Mouse (Mus musculus) heart, adult 18-20 months (tissue): ENCODE results near the gene Arih2. TPM values are rescaled to one million over a fixed set of nuclear protein-coding genes. Genes with fewer than 3 reads are reported as not detected.
A peak's percentile ranks its signal among the peaks of the same experiment; 100 is the strongest.
"Not testable (repeated sequence)": the region's sequence is repeated elsewhere in the genome, so short reads cannot be mapped to it uniquely, and the experiment has no call there.

Experiments used
- DNase-seq, 2 experiments: peaks; one replicate each; pipeline ENCODE4 v3.0.0; 2021 to 2022; ENCODE audit warnings: mixed read lengths in 1 of 2
- long read RNA-seq, 2 experiments: library from polyadenylated mRNA; stranded (forward); transcript quantifications; one replicate each; pipeline ENCODE4 v2.0.0; 2021
- total RNA-seq, 2 experiments: library from RNA; stranded (reverse); gene quantifications; 2 replicates each; pipeline ENCODE4 v1.2.3; 2021

Gene Arih2
- total RNA-seq, result 10 to 100 TPM; 40.6 to 42.7 TPM
- long read RNA-seq, experiment 1, transcript Arih2-201 (16 exons, 3,924 nt), result major isoform, 5 of 19 reads
- long read RNA-seq, experiment 1, transcript Arih2-208 (1 exons, 3,664 nt), result major isoform, 5 of 19 reads
- long read RNA-seq, experiment 1, partial matches to known transcripts, result 2 of 19 reads
- long read RNA-seq, experiment 1, other reads (novel, unspliced or antisense), result 7 of 19 reads
- long read RNA-seq, experiment 2, transcript Arih2-201 (16 exons, 3,924 nt), result major isoform, 6 of 15 reads
- long read RNA-seq, experiment 2, partial matches to known transcripts, result 2 of 15 reads
- long read RNA-seq, experiment 2, other reads (novel, unspliced or antisense), result 5 of 15 reads

DNA sequence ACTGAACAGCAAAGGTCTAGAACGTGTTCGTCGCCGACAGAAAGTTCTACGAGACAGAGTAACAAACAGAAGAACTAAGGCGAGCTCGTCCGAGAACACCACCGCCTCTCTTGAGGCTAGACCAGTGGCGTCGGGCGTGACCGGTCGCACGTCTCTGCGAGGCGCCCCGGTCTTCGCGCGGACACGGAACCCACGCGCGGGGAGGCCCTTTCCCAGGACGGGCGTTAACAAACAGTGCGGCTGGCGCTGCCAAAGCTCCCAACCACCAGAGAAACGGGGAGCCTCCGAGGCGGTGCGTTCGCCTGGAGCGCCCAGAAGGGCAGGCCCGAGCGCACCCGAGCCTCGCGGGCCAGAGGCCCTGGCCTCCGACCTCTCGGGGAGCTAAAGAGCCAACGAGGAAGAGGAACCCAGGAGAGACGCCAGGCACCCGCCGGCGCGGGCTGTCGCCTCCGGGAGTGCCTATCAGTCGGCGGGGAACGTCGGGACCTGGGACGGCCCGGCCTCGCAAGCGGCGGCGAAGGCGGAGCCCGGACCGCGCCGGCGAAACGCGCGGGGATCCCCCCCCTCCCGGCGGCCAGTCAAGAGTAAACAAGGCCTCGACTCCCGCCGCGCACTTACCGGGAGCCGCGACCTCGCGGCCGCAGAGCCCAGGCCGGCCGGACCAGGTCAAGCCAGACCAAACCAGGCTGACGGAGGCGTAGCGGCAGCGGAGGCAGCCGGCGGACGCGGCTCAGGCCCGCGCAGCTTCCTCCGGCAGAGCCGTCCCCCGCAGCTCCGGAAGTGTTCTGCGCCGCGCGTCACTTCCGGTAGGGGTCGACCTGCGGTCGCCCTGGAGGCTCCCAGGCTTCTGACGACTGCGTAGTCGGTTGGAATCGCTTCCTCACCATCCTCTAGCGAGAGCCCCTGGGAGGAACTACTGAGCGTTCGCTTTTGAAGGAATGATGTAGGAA, at the start of gene Arih2:
Gene Arih2 (minus strand): TSS at position 776 of the 950 bp plus-strand sequence.
- DNase-seq, result peak; percentile 93 to 95

DNA sequence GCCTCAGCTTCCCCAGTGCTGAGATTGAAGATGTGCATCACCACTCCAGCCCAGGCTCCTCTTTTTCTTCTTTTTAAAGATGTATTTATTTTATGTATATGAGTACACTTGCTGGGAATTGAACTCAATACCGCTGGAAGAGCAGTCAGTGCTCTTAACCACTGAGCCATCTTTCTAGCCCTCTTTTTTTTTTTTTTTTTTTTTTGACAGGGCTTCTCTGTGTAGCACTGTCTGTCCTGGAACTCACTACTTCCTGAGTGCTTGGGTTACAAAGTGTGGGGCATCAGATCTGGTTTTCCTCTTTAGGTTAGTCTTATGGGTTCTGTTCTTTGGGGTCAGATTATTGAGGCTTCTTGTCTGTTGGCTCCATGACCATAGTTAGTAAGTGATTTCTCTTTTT, 45.3 kb upstream of the Arih2 start:
- no peak for DNase-seq

DNA sequence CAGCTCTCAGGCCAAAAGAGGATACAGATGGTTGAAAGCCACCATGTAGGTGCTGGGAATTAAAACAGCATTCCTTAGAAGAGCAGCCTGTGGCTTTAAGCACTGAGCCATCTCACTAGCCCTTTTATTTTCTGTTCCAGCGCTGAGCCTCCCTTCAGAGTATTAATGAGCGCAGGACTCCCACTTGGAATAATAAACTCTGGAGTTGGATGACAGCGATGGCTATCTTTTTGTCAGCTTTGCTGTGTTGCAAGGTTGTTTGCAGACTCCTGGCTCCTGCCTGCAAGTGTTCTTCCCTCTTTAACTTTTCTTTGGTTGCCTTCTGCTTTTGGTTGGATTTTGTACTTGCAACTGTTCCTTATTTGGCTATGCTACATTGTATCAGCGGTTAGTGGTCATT, 44.8 kb upstream of the Arih2 start:
- DNase-seq, result no peak

DNA sequence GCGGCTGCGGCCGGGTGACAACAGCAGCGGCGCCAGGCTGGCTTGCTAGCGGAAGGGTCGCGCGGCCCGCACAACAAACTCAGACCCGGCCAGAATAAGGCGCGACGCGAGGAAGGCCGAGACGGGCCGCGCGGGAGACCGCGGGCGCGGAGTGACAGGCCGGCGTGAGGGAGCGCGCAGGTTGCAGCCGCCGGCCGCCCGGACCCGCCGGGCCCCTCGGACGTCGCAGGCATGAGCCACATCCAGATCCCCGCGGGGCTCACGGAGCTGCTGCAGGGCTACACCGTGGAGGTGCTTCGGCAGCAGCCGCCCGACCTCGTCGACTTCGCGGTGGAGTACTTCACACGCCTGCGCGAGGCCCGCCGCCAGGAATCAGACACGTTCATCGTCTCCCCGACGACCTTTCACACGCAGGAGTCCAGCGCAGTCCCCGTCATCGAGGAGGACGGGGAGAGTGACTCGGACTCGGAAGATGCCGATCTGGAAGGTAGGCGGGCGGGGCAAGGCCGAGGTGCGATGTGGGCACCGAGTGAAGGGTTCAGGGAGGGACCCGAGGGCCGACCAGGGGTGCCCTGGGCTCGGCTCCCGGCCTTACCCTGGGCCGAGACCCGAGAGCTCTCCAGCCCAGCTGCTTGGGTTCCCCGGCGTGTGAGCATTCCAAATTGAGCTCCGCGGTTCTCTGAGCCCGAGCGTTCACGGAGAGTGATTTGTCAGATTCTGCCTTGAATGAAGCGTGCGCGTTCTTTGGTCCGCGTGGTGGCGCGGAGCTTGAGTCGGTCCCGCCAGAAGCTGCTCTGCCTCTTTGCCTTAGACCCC, 43.2 kb upstream of the Arih2 start:
- DNase-seq, result peak; percentile 58 to 79

DNA sequence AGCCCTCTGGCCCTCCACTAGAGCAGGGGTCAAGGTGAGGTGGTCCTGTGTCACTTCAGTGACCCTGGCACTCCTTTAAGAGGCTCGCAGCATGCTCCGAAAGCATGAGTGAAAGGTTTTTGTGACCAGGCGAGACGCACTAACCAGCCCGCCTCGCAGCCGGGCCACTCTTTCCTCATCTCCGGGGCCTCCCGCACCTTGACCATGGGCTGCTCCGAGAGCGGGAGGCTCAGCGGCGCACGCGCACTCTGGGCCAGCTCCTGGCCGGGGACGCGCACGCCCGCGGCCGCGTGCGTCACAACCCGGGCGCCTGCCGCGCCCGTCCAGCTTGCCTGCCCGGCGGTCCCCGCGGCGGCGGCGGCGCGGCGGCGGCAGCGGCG, 42.6 kb upstream of the Arih2 start:
- DNase-seq, result peak; percentile 87 to 93

GRCm38 (mm10) chr9:108691371-108691770, 42.2 kb upstream of the Arih2 start:
- DNase-seq, result peak in 1 of 2 experiments; percentile 29

- no peak for DNase-seq
Observed at GRCm38 (mm10) chr9:108690914-108691313, 41.7 kb upstream of the Arih2 start.

DNA sequence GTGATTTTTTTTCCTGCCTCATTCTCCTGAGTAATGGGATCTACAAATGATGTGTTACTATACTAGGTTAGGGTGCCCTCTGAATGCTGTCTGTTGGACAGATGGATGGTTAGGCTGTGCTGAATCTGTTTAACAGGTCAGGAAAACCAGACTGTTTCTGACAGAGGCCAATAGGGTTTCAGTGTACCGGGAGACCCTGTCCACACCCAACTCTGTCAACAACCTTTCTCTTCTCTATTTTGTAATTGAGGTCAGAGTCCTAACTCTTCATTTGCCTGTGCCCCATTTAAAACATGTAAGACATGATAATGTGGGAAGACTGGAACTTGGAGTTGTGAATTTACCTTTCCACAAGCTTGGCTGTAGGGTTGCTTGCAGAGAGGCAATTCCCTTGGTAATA, 40.8 kb upstream of the Arih2 start:
- DNase-seq, result no peak

DNA sequence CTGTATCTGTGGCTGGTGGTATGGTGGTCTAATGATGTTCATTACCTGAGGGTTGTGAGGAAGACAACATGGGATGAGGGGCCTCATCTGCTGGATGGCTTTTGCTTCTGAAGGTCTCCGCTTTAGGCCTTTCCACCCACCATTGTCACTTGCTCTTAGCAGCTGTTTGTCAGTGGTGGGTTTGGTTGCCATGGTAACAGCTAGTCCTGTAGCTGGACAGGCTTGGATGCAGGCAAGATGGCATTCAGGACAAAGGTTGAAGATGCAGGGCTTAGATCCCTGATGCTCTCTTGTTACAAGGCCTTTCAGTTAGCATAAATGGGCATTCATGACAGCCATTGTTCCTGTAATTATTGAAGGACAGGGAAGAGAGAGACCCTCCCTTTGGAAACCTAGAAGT, 39.9 kb upstream of the Arih2 start, which contains the start of gene Prkar2a:
Gene Prkar2a (plus strand): TSS at position 209 of the 400 bp plus-strand sequence.
- no peak for DNase-seq

DNA sequence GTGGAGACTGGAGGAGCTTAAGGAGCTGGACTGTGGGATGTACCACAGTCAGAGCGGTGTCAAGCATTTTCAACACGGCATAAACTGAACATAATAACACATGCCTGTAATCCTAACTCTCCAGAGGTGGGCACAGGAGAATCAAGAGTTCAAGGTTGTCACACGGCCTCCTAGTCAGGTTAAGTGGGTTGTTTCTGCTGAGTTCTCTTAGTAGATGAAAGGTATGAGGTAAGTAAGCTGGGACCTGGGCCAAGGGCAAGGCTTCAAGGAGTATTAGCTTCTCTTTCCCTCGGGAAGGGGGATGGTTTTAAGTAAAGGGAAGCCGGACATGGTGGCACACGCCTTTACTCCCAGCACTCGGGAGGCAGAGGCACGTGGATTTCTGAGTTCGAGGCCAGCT, 39.3 kb upstream of the Arih2 start:
- no peak for DNase-seq

DNA sequence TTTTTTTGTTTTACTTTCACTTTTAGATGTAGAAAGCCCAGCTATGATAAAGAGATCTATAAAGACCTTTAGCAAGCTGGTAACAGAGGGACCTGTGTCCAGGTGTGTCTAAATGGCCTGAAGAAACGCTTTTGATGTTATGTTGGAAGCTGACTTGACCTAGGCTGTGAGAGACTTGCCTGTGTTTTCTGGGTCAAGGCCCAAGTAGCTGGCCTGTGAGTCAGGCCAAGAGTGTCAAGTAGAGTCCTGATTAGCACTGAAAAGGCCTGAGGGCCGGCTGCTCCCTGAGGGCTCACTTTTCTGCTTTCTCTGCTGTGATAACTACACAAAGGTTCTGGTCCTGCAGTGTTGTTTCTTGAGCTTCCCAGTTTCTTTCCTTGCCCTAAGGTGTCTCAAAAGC, 38.5 kb upstream of the Arih2 start:
- DNase-seq, result no peak

GRCm38 (mm10) chr9:108687181-108687580, 38.0 kb upstream of the Arih2 start:
- no peak for DNase-seq

DNA sequence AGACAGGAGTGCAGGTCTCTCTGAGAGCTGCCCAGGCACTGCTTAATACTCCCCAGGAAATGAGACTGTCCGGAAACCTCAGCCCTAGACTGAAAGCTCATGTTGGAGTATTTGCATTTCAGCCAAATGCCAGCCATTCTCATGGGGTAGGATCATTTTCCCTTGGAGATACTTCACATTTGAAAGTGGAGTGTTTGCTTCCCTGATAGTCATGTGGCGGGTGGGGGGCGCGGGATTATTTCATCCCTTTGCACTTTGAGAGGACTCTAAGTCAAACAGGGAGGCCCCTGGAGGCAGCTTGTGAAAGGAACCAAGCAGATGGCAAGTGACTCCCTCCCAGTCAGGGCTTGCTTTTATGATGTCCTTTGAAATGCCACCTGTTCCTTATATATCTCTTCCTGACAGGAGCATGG, 37.3 kb upstream of the Arih2 start:
- DNase-seq, result no peak

DNA sequence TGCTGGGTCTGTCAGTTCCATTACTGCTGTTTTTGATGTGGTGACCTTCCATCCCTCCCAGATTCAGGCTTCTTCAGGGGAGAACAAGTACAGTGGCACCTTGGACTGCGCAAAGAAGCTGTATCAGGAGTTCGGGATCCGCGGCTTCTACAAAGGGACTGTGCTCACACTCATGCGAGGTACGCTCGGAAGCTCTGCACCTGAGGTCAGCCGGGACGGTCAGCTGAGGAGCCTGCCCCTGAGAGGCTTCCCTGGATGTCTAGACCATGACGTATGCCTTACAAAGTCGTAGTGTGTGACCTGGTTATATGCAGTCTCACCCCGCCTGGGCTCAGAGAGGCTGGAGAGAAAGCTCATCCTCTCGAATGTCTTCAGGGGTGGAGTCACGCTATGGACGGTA, 30.8 kb upstream of the Arih2 start:
- DNase-seq, result no peak

- DNase-seq, result no peak
Observed at GRCm38 (mm10) chr9:108673151-108673550, 24.0 kb upstream of the Arih2 start.

DNA sequence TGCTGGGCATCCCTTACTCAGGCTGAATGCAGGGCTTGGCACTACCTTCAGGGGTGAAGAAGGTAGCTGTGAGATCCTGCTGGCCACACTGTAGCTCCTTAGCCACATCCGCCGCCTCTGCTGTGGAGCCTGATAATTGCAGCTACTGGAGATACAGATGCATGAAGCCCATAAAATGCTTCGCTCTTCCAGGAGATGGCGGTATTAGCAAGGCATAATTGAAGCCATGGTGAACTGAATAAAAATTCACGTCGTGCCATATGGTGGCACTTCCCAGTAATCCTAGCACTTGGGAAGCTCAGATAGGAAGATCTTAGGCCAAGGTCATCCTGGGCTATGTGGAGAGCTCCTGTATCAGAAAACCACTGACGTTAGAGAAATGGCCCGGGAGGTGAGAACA, 20.7 kb upstream of the Arih2 start:
- DNase-seq, result no peak

DNA sequence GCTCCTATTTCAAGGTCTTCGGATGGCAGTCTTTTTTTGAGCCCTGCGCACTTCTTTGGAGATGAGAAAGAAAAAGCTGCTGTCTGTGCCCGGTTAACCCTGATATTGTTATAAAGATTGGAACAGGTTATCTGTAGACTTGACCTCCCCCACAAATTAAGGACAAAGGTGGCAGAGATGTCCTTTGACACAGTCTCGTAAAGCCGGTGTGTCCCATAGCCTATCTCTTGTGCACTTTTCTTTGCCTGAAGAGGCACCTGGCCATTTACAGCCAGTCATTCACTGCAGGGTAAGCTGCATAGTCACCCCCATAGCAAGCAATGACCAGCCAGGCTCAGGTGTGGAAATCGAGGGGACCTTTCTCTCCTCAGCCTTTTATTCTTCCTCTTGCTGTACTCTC, 13.5 kb upstream of the Arih2 start:
- peak; percentile 9 to 47 for DNase-seq

DNA sequence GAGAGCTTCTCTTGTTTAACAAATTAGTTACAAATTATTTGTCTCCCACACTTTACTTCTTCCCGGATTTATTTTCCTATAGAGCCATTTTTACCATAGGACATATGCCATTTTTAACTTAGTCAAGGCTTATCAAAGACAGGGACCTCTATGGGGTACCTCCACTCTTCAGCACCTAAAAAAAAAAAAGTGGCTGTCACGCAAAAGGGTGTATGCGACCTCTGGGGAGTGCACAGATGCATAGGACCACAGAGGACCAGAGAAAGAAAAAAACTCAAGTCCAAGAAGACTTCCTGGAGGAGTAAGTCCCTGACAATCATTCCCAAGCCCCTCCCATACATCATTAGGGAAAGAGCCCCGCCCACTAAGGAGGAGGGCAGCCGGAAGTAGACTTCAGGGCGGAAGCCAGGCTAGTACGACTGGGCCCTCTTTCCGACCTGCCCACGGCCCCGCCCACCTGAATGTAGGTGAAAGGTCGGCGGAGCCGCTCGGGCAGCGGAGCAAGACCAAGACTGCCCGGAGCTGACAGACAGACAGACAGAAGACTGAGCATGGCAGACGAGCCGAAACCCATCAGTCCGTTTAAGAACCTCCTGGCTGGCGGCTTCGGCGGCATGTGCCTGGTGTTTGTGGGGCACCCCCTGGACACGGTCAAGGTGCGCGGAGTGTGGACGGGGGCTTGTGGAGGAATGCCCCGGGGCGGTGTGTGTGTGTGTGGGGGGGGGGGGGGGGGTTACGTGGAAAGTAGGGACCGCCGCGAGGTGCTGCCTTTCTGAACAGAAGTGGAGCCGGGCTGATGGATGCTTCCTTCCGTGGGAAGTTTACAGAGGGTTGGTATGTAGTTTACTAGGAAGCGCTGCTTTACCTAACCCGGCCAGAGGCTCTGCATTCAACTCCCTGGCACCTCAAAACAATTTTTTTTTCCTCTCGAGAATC, 12.8 kb upstream of the Arih2 start, which contains the start of gene Slc25a20:
Gene Slc25a20 (plus strand): TSS at position 412 of the 936 bp plus-strand sequence.
- peak; percentile 88 to 93 for DNase-seq

- DNase-seq, result not testable (repeated sequence)
Observed at GRCm38 (mm10) chr9:108655865-108656264, 6.7 kb upstream of the Arih2 start.

DNA sequence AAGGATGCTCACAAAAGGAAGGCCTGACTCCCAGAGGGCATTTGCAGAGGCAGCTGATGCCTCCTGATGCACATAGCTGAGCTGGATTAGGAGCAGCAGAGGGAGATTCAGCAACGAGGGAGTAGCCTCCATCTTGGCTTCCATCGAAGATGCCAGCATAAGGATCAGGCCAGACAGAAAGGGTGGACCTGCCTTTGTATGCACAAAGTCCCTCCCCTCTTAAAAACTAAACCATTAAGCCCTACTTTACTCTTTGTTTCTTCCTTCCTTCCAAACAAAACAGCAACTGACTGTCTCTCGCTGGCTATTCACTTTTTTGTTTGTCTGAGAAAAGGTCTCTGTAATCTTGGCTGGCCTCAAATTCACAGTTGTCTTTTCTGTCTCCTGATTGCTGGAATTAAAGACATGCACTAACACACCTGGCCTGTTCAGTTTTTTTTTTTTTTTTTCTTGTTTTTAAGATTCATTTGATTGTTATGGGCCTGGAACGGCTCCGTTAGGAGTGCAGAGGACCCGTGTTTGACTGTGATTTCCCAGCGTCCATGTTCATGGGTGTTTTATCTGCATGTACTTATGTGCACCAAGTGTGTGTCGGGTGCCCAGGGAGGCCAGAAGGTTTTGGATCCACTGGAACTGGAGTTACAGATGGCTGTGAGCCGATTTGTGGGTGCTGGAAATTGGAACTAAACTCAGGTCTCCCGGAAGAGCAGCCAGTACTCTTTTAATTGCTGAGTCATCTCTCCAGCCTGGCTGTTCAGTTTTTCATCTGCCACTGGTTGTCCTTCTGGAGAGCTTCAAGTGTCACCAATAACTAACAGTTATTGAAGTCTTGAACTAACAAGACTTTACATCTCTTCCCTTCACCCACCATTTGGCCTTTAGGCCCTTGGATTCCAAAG, 5.6 kb upstream of the Arih2 start:
- peak in 1 of 2 experiments; percentile 16 for DNase-seq
